Mouse (Mus musculus) lung, adult 2 months (tissue): ENCODE data around the gene Gabrb2. TPM values are rescaled to one million over a fixed set of nuclear protein-coding genes. Genes with fewer than 3 reads are reported as not detected.

Experiments
- DNase-seq: peaks from one replicate; pipeline ENCODE4 v3.0.0; 2022
- H3K4me1 ChIP-seq: fragments of 200-500 bp; 2 replicates; pipeline ENCODE4 v1.6.1; 2011; ENCODE audit warnings: low read length; ENCODE audit not compliant: control insufficient read depth, insufficient read depth
- H3K4me3 ChIP-seq: fragments of 200-500 bp; replicated peaks from 2 replicates; pipeline ENCODE3; 2011; ENCODE audit warnings: low read depth, mild to moderate bottlenecking, control low read depth, low read length; ENCODE audit errors: extremely low read depth
- CTCF ChIP-seq: fragments of 200-500 bp; IDR thresholded peaks from 2 replicates; pipeline ENCODE4 v1.5.1; 2011; ENCODE audit warnings: mild to moderate bottlenecking, low read length, control low read depth; ENCODE audit not compliant: insufficient read depth
- POLR2A ChIP-seq: fragments of 200-500 bp; IDR thresholded peaks from 2 replicates; pipeline ENCODE4 v1.6.1; 2011; ENCODE audit warnings: low read depth, mild to moderate bottlenecking, control low read depth, low read length, borderline replicate concordance; ENCODE audit errors: extremely low read depth
- WGBS: fragments of 180-500 bp; shearing (Covaris S2); methylation state at CpG from one replicate; pipeline ENCODE4 v1.1.7; 2018; 5-methylcytosine and 5-hydroxymethylcytosine counted together
- polyA plus RNA-seq: library from polyadenylated mRNA; depleted of rRNA; stranded (reverse); fragments of >200 nt; gene quantifications from 2 replicates; pipeline ENCODE4 v1.2.3, GENCODE M21; 2012

Gabrb2 gene
- polyA plus RNA-seq, 1 experiment, result not detected

- WGBS, result 88% methylated on average over 3 of the region's 3 CpGs
- H3K4me1 ChIP-seq, result no peaks in the 10 kb centered on the region
- no peak for TF ChIP-seq POLR2A
Observed at GRCm38 (mm10) chr11:42528226-42528881, 108.8 kb downstream of the Gabrb2 start.

GRCm38 (mm10) chr11:42532577-42532976 is 113.0 kb downstream of the Gabrb2 start:
- WGBS, result 46% methylated on average over 2 of the region's 2 CpGs
- Histone ChIP-seq H3K4me3 (no peak overlapping the region), H3K4me1 (no peaks in the 10 kb centered on the region)
- TF ChIP-seq POLR2A (no peak), CTCF (no peak)
- no peak for DNase-seq

More at GRCm38 (mm10) chr11:42528226-42528881, 108.8 kb downstream of the Gabrb2 start:
- DNase-seq, result no peak
- H3K4me3 ChIP-seq, result no peak overlapping the region

GRCm38 (mm10) chr11:42535286-42535685 is 115.7 kb downstream of the Gabrb2 start:
- 78% methylated on average over 5 of the region's 5 CpGs for WGBS
- Histone ChIP-seq H3K4me1 (no peaks in the 10 kb centered on the region), H3K4me3 (no peak overlapping the region)
- no peak for DNase-seq
- no peak for TF ChIP-seq POLR2A
- no peak for TF ChIP-seq CTCF

GRCm38 (mm10) chr11:42535861-42536260 is 116.3 kb downstream of the Gabrb2 start:
- no peak overlapping the region for H3K4me3 ChIP-seq
- no peak for DNase-seq
- WGBS, result 85% methylated on average over 1 of the region's 1 CpGs
- H3K4me1 ChIP-seq, result no peaks in the 10 kb centered on the region
- TF ChIP-seq POLR2A, result no peak
- TF ChIP-seq CTCF, result no peak

- Histone ChIP-seq H3K4me3 (no peak overlapping the region), H3K4me1 (no peaks in the 10 kb centered on the region)
- TF ChIP-seq POLR2A, result no peak
- no peak for TF ChIP-seq CTCF
- 82% methylated on average over 2 of the region's 2 CpGs for WGBS
- DNase-seq, result no peak
Observed at GRCm38 (mm10) chr11:42542861-42543260, 123.3 kb downstream of the Gabrb2 start.

GRCm38 (mm10) chr11:42566023-42566422 is 146.5 kb downstream of the Gabrb2 start:
- no peak for DNase-seq
- 77% methylated on average over 5 of the region's 5 CpGs for WGBS
- Histone ChIP-seq H3K4me1 (no peaks in the 10 kb centered on the region), H3K4me3 (no peak overlapping the region)
- TF ChIP-seq POLR2A, result no peak
- TF ChIP-seq CTCF, result no peak

GRCm38 (mm10) chr11:42571467-42571866 is 151.9 kb downstream of the Gabrb2 start:
- DNase-seq, result no peak
- WGBS, result 60% methylated on average over 4 of the region's 4 CpGs
- no peak overlapping the region for H3K4me3 ChIP-seq
- TF ChIP-seq POLR2A, result no peak
- no peaks in the 10 kb centered on the region for H3K4me1 ChIP-seq

GRCm38 (mm10) chr11:42575146-42575873 is 155.8 kb downstream of the Gabrb2 start:
- Histone ChIP-seq H3K4me1 (no peaks in the 10 kb centered on the region), H3K4me3 (no peak overlapping the region)
- TF ChIP-seq CTCF (no peak), POLR2A (no peak)
- 70% methylated on average over 3 of the region's 3 CpGs for WGBS
- DNase-seq, result no peak

GRCm38 (mm10) chr11:42579804-42580203 is 160.2 kb downstream of the Gabrb2 start:
- no peak for DNase-seq
- Histone ChIP-seq H3K4me1 (no peaks in the 10 kb centered on the region), H3K4me3 (no peak overlapping the region)
- TF ChIP-seq POLR2A (no peak), CTCF (no peak)
- WGBS, result 45% methylated on average over 6 of the region's 6 CpGs

GRCm38 (mm10) chr11:42581123-42581522 is 161.6 kb downstream of the Gabrb2 start:
- Histone ChIP-seq H3K4me1 (no peaks in the 10 kb centered on the region), H3K4me3 (no peak overlapping the region)
- 82% methylated on average over 4 of the region's 4 CpGs for WGBS
- DNase-seq, result no peak
- TF ChIP-seq POLR2A (no peak), CTCF (no peak)

GRCm38 (mm10) chr11:42581753-42582152 is 162.2 kb downstream of the Gabrb2 start:
- Histone ChIP-seq H3K4me1 (no peaks in the 10 kb centered on the region), H3K4me3 (no peak overlapping the region)
- TF ChIP-seq POLR2A (no peak), CTCF (no peak)
- DNase-seq, result no peak
